Mouse (Mus musculus) ES-E14 (cell line): ENCODE results near the gene Olfr866. TPM values are rescaled to one million over a fixed set of nuclear protein-coding genes. Genes with fewer than 3 reads are reported as not detected.
A peak's percentile ranks its signal among the peaks of the same experiment; 100 is the strongest.

Source experiments
- DNase-seq: peaks from one replicate; pipeline ENCODE4 v3.0.0-alpha.2; 2013; ENCODE audit warnings: low read depth, low spot score
- H3K27ac ChIP-seq: 2 replicates; pipeline ENCODE4 v1.5.1; 2012; ENCODE audit warnings: low read depth, mild to moderate bottlenecking, low read length, moderate library complexity, mixed read lengths; ENCODE audit not compliant: poor library complexity, insufficient read depth, severe bottlenecking
- H3K36me3 ChIP-seq: 2 replicates; pipeline ENCODE4 v1.6.1; 2012; ENCODE audit warnings: mild to moderate bottlenecking, low read length, moderate library complexity, mixed read lengths; ENCODE audit not compliant: control insufficient read depth, poor library complexity, insufficient read depth, severe bottlenecking
- H3K4me1 ChIP-seq, 2 experiments: fragments of 150-350 bp in 1 of 2; sonication (generic) in 1 of 2; 2 replicates each; pipeline ENCODE4 v1.6.1; 2012; ENCODE audit warnings: low read length in 2 of 2, mild to moderate bottlenecking in 1 of 2, mixed read lengths in 1 of 2; ENCODE audit not compliant: control insufficient read depth in 2 of 2, insufficient read depth in 2 of 2, poor library complexity in 1 of 2
- H3K4me3 ChIP-seq, 2 experiments: fragments of 150-350 bp in 1 of 2; sonication (generic) in 1 of 2; 2 replicates each; pipeline ENCODE4 v1.5.1; 2012; ENCODE audit warnings: low read length in 2 of 2, low read depth in 1 of 2, mild to moderate bottlenecking in 1 of 2, mixed read lengths in 1 of 2; ENCODE audit not compliant: insufficient read depth in 1 of 2, poor library complexity in 1 of 2, severe bottlenecking in 1 of 2
- H3K9ac ChIP-seq: 2 replicates; pipeline ENCODE4 v1.6.1; 2012; ENCODE audit warnings: low read depth, mild to moderate bottlenecking, low read length, mixed read lengths; ENCODE audit not compliant: poor library complexity, insufficient read depth, severe bottlenecking
- H3K9me3 ChIP-seq: fragments of 150-350 bp; sonication (generic); 2 replicates; pipeline ENCODE4 v1.6.1; 2012; ENCODE audit warnings: low read depth, mild to moderate bottlenecking, low read length; ENCODE audit not compliant: control insufficient read depth, insufficient read depth
- CHD2 ChIP-seq: IDR thresholded peaks from 2 replicates; pipeline ENCODE4 v1.6.1; 2014; ENCODE audit warnings: mild to moderate bottlenecking, low read depth, low read length, inconsistent platforms
- HCFC1 ChIP-seq: IDR thresholded peaks from 2 replicates; pipeline ENCODE4 v1.6.1; 2012; ENCODE audit warnings: low read length, inconsistent platforms, borderline replicate concordance; ENCODE audit not compliant: insufficient read depth
- MAFK ChIP-seq: IDR thresholded peaks from 2 replicates; pipeline ENCODE4 v1.6.1; 2014; ENCODE audit warnings: mild to moderate bottlenecking, low read depth, low read length, inconsistent platforms; ENCODE audit not compliant: insufficient read depth
- ZC3H11A ChIP-seq: IDR thresholded peaks from 2 replicates; pipeline ENCODE4 v1.6.1; 2012; ENCODE audit warnings: low read depth, mild to moderate bottlenecking, inconsistent platforms, low read length, borderline replicate concordance
- ZNF384 ChIP-seq: IDR thresholded peaks from 2 replicates; pipeline ENCODE4 v1.6.1; 2012; ENCODE audit warnings: low read depth, low read length, inconsistent platforms
- in situ Hi-C, 2 experiments: fragments of 600-800 bp; cut with MboI; formaldehyde crosslinking; loops; one replicate each; pipeline ENCODE4 v1.15.1; 2025; ENCODE audit warnings: low sequenced_read_pairs in 2 of 2, inconsistent platforms in 1 of 2; ENCODE audit not compliant: unreplicated experiment in 2 of 2
- total RNA-seq: library from RNA; depleted of rRNA; stranded (reverse); fragments of 300-350 nt; gene quantifications from 2 replicates; pipeline ENCODE4 v1.2.3, GENCODE M21; 2012; rRNA removed

Olfr866 gene
- total RNA-seq, result not detected in 2 replicates

GRCm38 (mm10) chr9:20027935-20028334 lies at the start of gene Olfr866:
TSS of gene Olfr866 (minus strand) at chr9:20028035.
- no peak for TF ChIP-seq MAFK
- H3K9ac ChIP-seq, result no peak within 1 kb of the TSS
- in situ Hi-C loops, result no loop called here
- no peaks in the 10 kb centered on the region for H3K9me3 ChIP-seq
- H3K36me3 ChIP-seq, result no peaks in the 10 kb centered on the region
- no peak within 1 kb of the TSS for H3K27ac ChIP-seq
- H3K4me3 ChIP-seq, result no peak within 1 kb of the TSS
- no peak for DNase-seq
- H3K4me1 ChIP-seq, result no peaks in the 10 kb centered on the region

- peaks cover 2% of the 10 kb centered on the region; the same call in 1 of the 2 replicates for H3K9me3 ChIP-seq
Measured at GRCm38 (mm10) chr9:20073523-20074177, 45.8 kb upstream of the Olfr866 start.

GRCm38 (mm10) chr9:20071291-20071690 lies 43.5 kb upstream of the Olfr866 start:
- no peak overlapping the region for H3K4me3 ChIP-seq
- H3K9ac ChIP-seq, result no peak overlapping the region
- peak overlapping the region; percentile 40; the same call in 1 of the 2 replicates for H3K27ac ChIP-seq
- in situ Hi-C loops, result no loop called here
- TF ChIP-seq CHD2 (no peak), MAFK (no peak), ZNF384 (no peak), ZC3H11A (no peak), HCFC1 (no peak)
- no peaks in the 10 kb centered on the region for H3K36me3 ChIP-seq
- H3K4me1 ChIP-seq, result peaks cover 0 to 3% of the 10 kb centered on the region in 2 experiments; a peak in 1 of 4 replicates
- peaks cover 2% of the 10 kb centered on the region; the same call in 1 of the 2 replicates for H3K9me3 ChIP-seq
- no peak for DNase-seq

More at GRCm38 (mm10) chr9:20073523-20074177, 45.8 kb upstream of the Olfr866 start:
- Histone ChIP-seq H3K4me1 (peaks cover 0 to 3% of the 10 kb centered on the region in 2 experiments; a peak in 1 of 4 replicates), H3K4me3 (no peak overlapping the region), H3K27ac (peak overlapping the region; percentile 44; the same call in 1 of the 2 replicates), H3K9ac (no peak overlapping the region), H3K36me3 (no peaks in the 10 kb centered on the region)
- no peak for DNase-seq
- in situ Hi-C loops, result no loop called here
- TF ChIP-seq ZC3H11A, result no peak
- no peak for TF ChIP-seq ZNF384
- TF ChIP-seq CHD2, result no peak
- no peak for TF ChIP-seq HCFC1
- no peak for TF ChIP-seq MAFK

- peaks cover 2% of the 10 kb centered on the region; the same call in 1 of the 2 replicates for H3K9me3 ChIP-seq
- H3K27ac ChIP-seq, result no peak overlapping the region; the same call in 1 of the 2 replicates
- no peak overlapping the region for H3K9ac ChIP-seq
- no peaks in the 10 kb centered on the region for H3K36me3 ChIP-seq
- TF ChIP-seq MAFK, result no peak
- no peak for TF ChIP-seq ZNF384
- no peak overlapping the region for H3K4me3 ChIP-seq
- H3K4me1 ChIP-seq, result peaks cover 0 to 3% of the 10 kb centered on the region in 2 experiments; a peak in 1 of 4 replicates
- in situ Hi-C loops, result no loop called here
- peak; percentile 28 for DNase-seq
Measured at GRCm38 (mm10) chr9:20070236-20070635, 42.4 kb upstream of the Olfr866 start.

- H3K36me3 ChIP-seq, result no peaks in the 10 kb centered on the region
- in situ Hi-C loops, result no loop called here
Measured at GRCm38 (mm10) chr9:20057462-20057861, 29.6 kb upstream of the Olfr866 start, which contains the start of gene Olfr867. TSS of gene Olfr867 (minus strand) at chr9:20057562.

More at GRCm38 (mm10) chr9:20057462-20057861, 29.6 kb upstream of the Olfr866 start, which contains the start of gene Olfr867:
- H3K4me1 ChIP-seq, result no peaks in the 10 kb centered on the region
- 0 out of 2 replicates have a peak, but pooled peaks cover 3% of the 10 kb centered on the region for H3K9me3 ChIP-seq
- no peak within 1 kb of the TSS for H3K9ac ChIP-seq
- DNase-seq, result no peak
- TF ChIP-seq ZNF384, result no peak
- TF ChIP-seq MAFK, result no peak
- no peak for TF ChIP-seq CHD2
- TF ChIP-seq ZC3H11A, result no peak
- no peak for TF ChIP-seq HCFC1
- H3K4me3 ChIP-seq, result no peak within 1 kb of the TSS
- no peak within 1 kb of the TSS for H3K27ac ChIP-seq
